ENCODE assay signal across 19 mouse cellular contexts in the genomic region with DNA sequence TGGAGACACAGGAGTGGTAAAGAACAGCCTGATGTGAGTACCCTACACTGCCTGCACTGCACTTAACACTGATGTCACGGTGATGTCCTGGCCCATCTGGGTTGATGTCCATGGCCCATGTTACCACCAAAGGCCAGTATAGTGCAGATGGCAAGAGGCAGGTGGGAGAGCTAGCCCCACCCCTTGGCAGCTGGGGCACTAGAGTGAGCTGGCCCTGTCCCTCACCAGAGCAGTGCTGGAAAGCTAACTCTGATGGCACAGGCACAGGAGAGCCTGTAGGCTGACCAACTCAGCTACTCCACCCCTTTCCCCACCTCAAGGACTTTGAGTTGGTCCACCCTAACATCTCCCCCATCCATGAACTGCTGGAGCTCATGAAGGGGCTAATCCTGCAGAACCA. TPM values are rescaled to one million over a fixed set of nuclear protein-coding genes. Genes with fewer than 3 reads are reported as not detected.
DNase-seq lines count a peak whose midpoint lies in the region; ATAC-seq and TF ChIP-seq lines count a peak whose summit lies in the region.
"Had no signal": no experiment of that assay in that cellular context is flagged by ENCODE, and none has a peak within 500 bp of the region (broad histone marks: within the 10 kb centered on the region; RNA-seq: fewer than 3 reads in every experiment).

No protein-coding gene starts in this region.

- H3K9me3 ChIP-seq in hindbrain, embryonic 15.5 days, result no peaks in the 10 kb centered on the region
- no peaks in the 10 kb centered on the region for H3K9me3 ChIP-seq in hindbrain, embryonic 13.5 days
- no peaks in the 10 kb centered on the region for H3K9me3 ChIP-seq in limb, embryonic 15.5 days
- H3K9me3 ChIP-seq in limb, embryonic 10.5 days (replicated peaks), result no peaks in the 10 kb centered on the region
- H3K9me3 ChIP-seq: embryonic facial prominence, embryonic 10.5 days; forebrain, embryonic 13.5 days; heart, embryonic 10.5 days; kidney, embryonic 15.5 days had no signal

- peak overlapping the region; percentile 4; the same call in 1 of the 2 replicates for H3K27ac ChIP-seq in cerebellum, adult 2 months (ENCODE audit: insufficient read depth, low read length)
- no peak overlapping the region for H3K27ac ChIP-seq in hindbrain, embryonic 15.5 days (replicated peaks)
- no peak overlapping the region for H3K27ac ChIP-seq in hindbrain, embryonic 13.5 days
- no peak overlapping the region for H3K27ac ChIP-seq in limb, embryonic 15.5 days
- H3K27ac ChIP-seq in limb, embryonic 10.5 days, result no peak overlapping the region
- H3K27ac ChIP-seq: embryonic facial prominence, embryonic 10.5 days; forebrain, embryonic 13.5 days; heart, embryonic 10.5 days; kidney, embryonic 15.5 days had no signal

- no peak for TF ChIP-seq POLR2A in cerebellum, adult 2 months (IDR thresholded peaks at IDR 0.05; ENCODE audit: borderline replicate concordance, insufficient read depth, low read length)

- 18% methylated on average over 1 of the region's 1 CpGs for WGBS in cerebellum, adult 2 months
- 87% methylated on average over 1 of the region's 1 CpGs for WGBS in hindbrain, embryonic 15.5 days
- WGBS in hindbrain, embryonic 13.5 days, result 79% methylated on average over 1 of the region's 1 CpGs
- 81% methylated on average over 1 of the region's 1 CpGs for WGBS in limb, embryonic 15.5 days
- 93% methylated on average over 1 of the region's 1 CpGs for WGBS in limb, embryonic 10.5 days

- DNase-seq in cerebellum, adult 2 months, result peak in 1 of 2 experiments; percentile 44
- no peak for DNase-seq in cerebellum, adult 8-10 months
- DNase-seq in limb, embryonic 10.5 days (ENCODE audit: low spot score), result no peak
- DNase-seq in adrenal gland, postnatal 10 days, result no peak
- DNase-seq: adrenal gland, adult 2 months; adrenal gland, postnatal 36 days; forebrain, postnatal 0 days; gastrocnemius, postnatal 36 days; heart, adult 18-20 months; heart, postnatal 14 days; kidney, adult 2 months had no signal

- peak; percentile 48; the same call in 1 of the 2 replicates for ATAC-seq in hindbrain, embryonic 15.5 days (ENCODE audit: low FRiP score, low read depth)
- no peak for ATAC-seq in hindbrain, embryonic 13.5 days (ENCODE audit: low FRiP score)
- ATAC-seq in limb, embryonic 15.5 days (ENCODE audit: insufficient number of reproducible peaks, low FRiP score, low TSS enrichment, low read depth), result peak; percentile 67; the same call in 1 of the 2 replicates
- ATAC-seq: forebrain, embryonic 13.5 days; forebrain, postnatal 0 days; intestine, embryonic 16.5 days had no signal

- no peak overlapping the region for H3K9ac ChIP-seq in hindbrain, embryonic 15.5 days
- no peak overlapping the region for H3K9ac ChIP-seq in hindbrain, embryonic 13.5 days
- no peak overlapping the region for H3K9ac ChIP-seq in limb, embryonic 15.5 days
- H3K9ac ChIP-seq: forebrain, embryonic 13.5 days; forebrain, postnatal 0 days; kidney, embryonic 15.5 days had no signal

- no peak overlapping the region for H3K4me3 ChIP-seq in cerebellum, adult 2 months (replicated peaks; ENCODE audit: insufficient read depth, low read depth, low read length)
- no peak overlapping the region for H3K4me3 ChIP-seq in hindbrain, embryonic 15.5 days
- H3K4me3 ChIP-seq in hindbrain, embryonic 13.5 days, result no peak overlapping the region
- H3K4me3 ChIP-seq in limb, embryonic 15.5 days, result no peak overlapping the region
- no peak overlapping the region for H3K4me3 ChIP-seq in limb, embryonic 10.5 days
- H3K4me3 ChIP-seq: embryonic facial prominence, embryonic 10.5 days; forebrain, embryonic 13.5 days; heart, embryonic 10.5 days; kidney, embryonic 15.5 days had no signal

- H3K4me1 ChIP-seq in cerebellum, adult 2 months (ENCODE audit: control insufficient read depth, insufficient read depth, low read length), result peaks cover 7% of the 10 kb centered on the region
- peaks cover 6% of the 10 kb centered on the region for H3K4me1 ChIP-seq in hindbrain, embryonic 15.5 days (replicated peaks)
- H3K4me1 ChIP-seq in hindbrain, embryonic 13.5 days (replicated peaks), result peaks cover under 1% of the 10 kb centered on the region; the same call in 1 of the 2 replicates
- no peaks in the 10 kb centered on the region for H3K4me1 ChIP-seq in limb, embryonic 15.5 days
- H3K4me1 ChIP-seq in limb, embryonic 10.5 days, result no peaks in the 10 kb centered on the region
- H3K4me1 ChIP-seq: embryonic facial prominence, embryonic 10.5 days; forebrain, embryonic 13.5 days; heart, embryonic 10.5 days; kidney, embryonic 15.5 days had no signal

- H3K27me3 ChIP-seq in cerebellum, adult 2 months (ENCODE audit: control insufficient read depth, insufficient read depth, low read length), result no peaks in the 10 kb centered on the region
- no peaks in the 10 kb centered on the region for H3K27me3 ChIP-seq in hindbrain, embryonic 15.5 days
- H3K27me3 ChIP-seq in hindbrain, embryonic 13.5 days, result no peaks in the 10 kb centered on the region
- H3K27me3 ChIP-seq in limb, embryonic 15.5 days, result peaks cover 31% of the 10 kb centered on the region
- H3K27me3 ChIP-seq in limb, embryonic 10.5 days (ENCODE audit: low read depth, poor library complexity, severe bottlenecking), result peaks cover 33% of the 10 kb centered on the region
- H3K27me3 ChIP-seq: forebrain, embryonic 13.5 days had no signal

- H3K4me2 ChIP-seq in hindbrain, embryonic 15.5 days, result no peak overlapping the region
- H3K4me2 ChIP-seq in hindbrain, embryonic 13.5 days, result no peak overlapping the region
- no peak overlapping the region for H3K4me2 ChIP-seq in limb, embryonic 15.5 days
- H3K4me2 ChIP-seq: forebrain, embryonic 13.5 days; kidney, embryonic 15.5 days had no signal

- no peaks in the 10 kb centered on the region for H3K36me3 ChIP-seq in hindbrain, embryonic 15.5 days
- no peaks in the 10 kb centered on the region for H3K36me3 ChIP-seq in hindbrain, embryonic 13.5 days
- H3K36me3 ChIP-seq in limb, embryonic 15.5 days, result no peaks in the 10 kb centered on the region
- H3K36me3 ChIP-seq in limb, embryonic 10.5 days, result no peaks in the 10 kb centered on the region
- H3K36me3 ChIP-seq: embryonic facial prominence, embryonic 10.5 days; heart, embryonic 10.5 days; kidney, embryonic 15.5 days had no signal

- TF ChIP-seq CTCF in cerebellum, adult 2 months (IDR thresholded peaks at IDR 0.05; ENCODE audit: borderline replicate concordance, insufficient read depth, low read depth, low read length), result no peak

RNA-seq across cellular contexts. Expression of gene Dock3, which starts 7.1 kb away (rescaled TPM):
- 121 and 129 TPM in 2 replicates for polyA plus RNA-seq in cerebellum, adult 2 months (2012; rRNA removed)
- 22.5 and 28.5 TPM in 2 replicates for polyA plus RNA-seq in hindbrain, embryonic 15.5 days (2015; fragmentation: Nextera tagmentation; extraction: Ambion mirVana)
- 18.7 and 23.4 TPM in 2 replicates for polyA plus RNA-seq in hindbrain, embryonic 13.5 days (2015; fragmentation: Nextera tagmentation; extraction: Ambion mirVana)
- 0.41 and 0.61 TPM in 2 replicates for polyA plus RNA-seq in limb, embryonic 15.5 days (2015; fragmentation: Nextera tagmentation; extraction: Ambion mirVana)
- 0.76 and 0.85 TPM in 2 replicates for polyA plus RNA-seq in limb, embryonic 10.5 days (2016; fragmentation: Nextera tagmentation; extraction: Ambion mirVana)
- total RNA-seq in adrenal gland, postnatal 10 days (2021), result 1 to 10 TPM; 3.3 to 4.5 TPM
- total RNA-seq: gastrocnemius, postnatal 36 days had no signal

Comparison
In these comparisons a context has a peak if more than half of its experiments do, and no peak if none do; other contexts are left out.
1. RNA of gene Dock3, which starts 7.1 kb away (polyA plus RNA-seq): 121 to 129 TPM in cerebellum, adult 2 months, 18.7 to 23.4 TPM in hindbrain, embryonic 13.5 days and 22.5 to 28.5 TPM in hindbrain, embryonic 15.5 days; 0.76 to 0.85 TPM in limb, embryonic 10.5 days and 0.41 to 0.61 TPM in limb, embryonic 15.5 days; every median in the first group is over 10 times any median in the second.